Mouse (Mus musculus): ENCODE results near the gene Parpbp.

GRCm38 (mm10) chr10:88064872-88065271 lies 81.9 kb downstream of the Parpbp start:
- TF ChIP-seq TAL1 (IDR thresholded peaks at IDR 0.05; ENCODE audit: low read length) (no peak), GATA1 (IDR thresholded peaks at IDR 0.05; ENCODE audit: low read length) (no peak)
